Mouse (Mus musculus): ENCODE results near the gene Gys2. TPM values are rescaled to one million over a fixed set of nuclear protein-coding genes. Genes with fewer than 3 reads are reported as not detected.

Gys2 gene
- total RNA-seq, 2 experiments from 2014 or later = 2.9 to 8.3 TPM

Other genes starting within 250 kb of the Gys2 start
- gene Iapp, start 174.7 kb downstream of the Gys2 start, total RNA-seq (2021) = not detected
- not detected for gene Slco1a5, start 150.1 kb downstream of the Gys2 start, total RNA-seq (2021)
- gene Pyroxd1, start 127.5 kb downstream of the Gys2 start, total RNA-seq (2021) = 10 to 100 TPM; 10.8 to 12.6 TPM
- 10 to 100 TPM; 14.5 to 20.2 TPM for gene Recql, start 86.0 kb downstream of the Gys2 start, total RNA-seq (2021)
- 10 to 100 TPM; 34.5 to 47.3 TPM for gene Golt1b, start 85.9 kb downstream of the Gys2 start, total RNA-seq (2021)
- gene Spx, start 59.7 kb downstream of the Gys2 start, total RNA-seq (2021) = under 1 TPM; 0.36 to 0.46 TPM
- 100 to 1,000 TPM; 184 to 196 TPM for gene Ldhb, start 34.8 kb upstream of the Gys2 start, total RNA-seq (2021)
- gene Kcnj8, start 98.5 kb upstream of the Gys2 start, total RNA-seq (2021) = 10 to 100 TPM; 10.4 to 10.7 TPM
- gene Abcc9, start 229.2 kb upstream of the Gys2 start, total RNA-seq (2021) = 10 to 100 TPM; 19.5 to 20.5 TPM